Mouse (Mus musculus) heart, postnatal 0 days (tissue): ENCODE data around the gene Ube2dnl2.

Experiments used
- CTCF ChIP-seq: IDR thresholded peaks from 2 replicates; pipeline ENCODE4 v1.5.1; 2016; ENCODE audit warnings: antibody characterized with exemption, control low read depth, low read depth
- EP300 ChIP-seq: IDR thresholded peaks from 2 replicates; pipeline ENCODE4 v1.6.1; 2016; ENCODE audit warnings: antibody characterized with exemption, low read depth

GRCm38 (mm10) chrX:114897506-114897905, 9.9 kb upstream of the Ube2dnl2 start:
- TF ChIP-seq CTCF (no peak), EP300 (no peak)
